Mouse (Mus musculus): Measurements from ENCODE around the gene Med13l.

Med13l gene

DNA sequence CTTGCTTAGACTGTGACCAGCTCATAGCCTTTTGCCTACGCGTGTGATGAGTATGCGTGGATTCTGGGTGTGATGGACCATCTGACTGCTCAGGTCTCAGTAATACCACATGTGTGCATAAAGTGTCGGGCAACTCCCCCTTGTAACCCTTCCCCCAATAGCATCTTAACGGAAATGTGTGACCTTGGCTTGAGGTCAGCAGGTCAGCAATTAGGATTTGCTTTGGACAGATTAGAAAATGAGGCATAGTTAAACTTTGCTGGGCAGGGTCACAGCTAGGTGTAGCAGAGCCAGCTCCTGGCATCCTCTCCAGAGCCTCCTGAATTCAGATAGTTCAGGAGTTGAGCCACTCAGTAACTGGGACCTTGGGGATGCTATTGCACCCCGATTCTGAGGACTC lies 1.6 kb upstream of the Med13l start:
- DNase-seq = no peak

DNA sequence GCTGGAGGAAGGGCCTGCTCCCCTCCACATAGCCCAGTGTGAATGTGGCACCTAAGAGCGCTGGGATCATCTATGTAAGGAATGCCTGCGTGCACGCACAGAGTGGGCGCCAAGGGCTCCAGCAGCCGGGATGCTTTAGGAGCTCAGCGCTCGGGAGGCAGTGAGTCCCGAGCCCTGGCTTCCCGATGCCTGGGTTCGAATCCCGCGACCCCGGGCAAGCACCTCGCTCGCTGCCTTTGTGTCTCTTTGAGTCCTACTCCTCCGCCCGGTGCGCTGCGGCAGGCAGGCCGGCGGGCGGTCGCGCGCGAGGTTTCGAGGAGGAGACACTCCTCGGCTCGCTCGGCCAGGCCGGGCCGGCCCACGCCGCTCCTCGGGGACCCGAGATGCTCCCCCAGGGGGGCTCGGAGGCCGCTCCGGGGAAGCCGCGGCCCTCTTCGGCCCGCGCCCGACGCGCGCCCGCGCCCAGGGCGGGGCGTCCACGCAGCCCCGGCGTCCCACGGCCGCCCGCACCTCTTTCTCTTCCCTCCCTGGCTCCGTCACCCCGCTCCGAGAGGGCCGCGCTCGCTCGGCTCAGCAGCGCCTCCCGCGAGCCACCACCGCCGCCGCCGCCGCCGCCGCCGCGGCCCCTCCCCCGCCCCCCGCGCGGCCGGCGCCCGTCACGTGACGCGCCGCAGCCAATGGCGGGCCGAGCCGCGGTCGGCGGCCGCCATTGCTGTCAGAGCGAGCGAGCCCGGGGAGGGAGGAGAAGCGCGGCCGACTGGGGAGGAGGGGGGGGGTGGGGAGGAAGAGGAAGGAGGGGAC lies 695 bp upstream of the Med13l start:
- peak; percentile 78 to 79 for DNase-seq

DNA sequence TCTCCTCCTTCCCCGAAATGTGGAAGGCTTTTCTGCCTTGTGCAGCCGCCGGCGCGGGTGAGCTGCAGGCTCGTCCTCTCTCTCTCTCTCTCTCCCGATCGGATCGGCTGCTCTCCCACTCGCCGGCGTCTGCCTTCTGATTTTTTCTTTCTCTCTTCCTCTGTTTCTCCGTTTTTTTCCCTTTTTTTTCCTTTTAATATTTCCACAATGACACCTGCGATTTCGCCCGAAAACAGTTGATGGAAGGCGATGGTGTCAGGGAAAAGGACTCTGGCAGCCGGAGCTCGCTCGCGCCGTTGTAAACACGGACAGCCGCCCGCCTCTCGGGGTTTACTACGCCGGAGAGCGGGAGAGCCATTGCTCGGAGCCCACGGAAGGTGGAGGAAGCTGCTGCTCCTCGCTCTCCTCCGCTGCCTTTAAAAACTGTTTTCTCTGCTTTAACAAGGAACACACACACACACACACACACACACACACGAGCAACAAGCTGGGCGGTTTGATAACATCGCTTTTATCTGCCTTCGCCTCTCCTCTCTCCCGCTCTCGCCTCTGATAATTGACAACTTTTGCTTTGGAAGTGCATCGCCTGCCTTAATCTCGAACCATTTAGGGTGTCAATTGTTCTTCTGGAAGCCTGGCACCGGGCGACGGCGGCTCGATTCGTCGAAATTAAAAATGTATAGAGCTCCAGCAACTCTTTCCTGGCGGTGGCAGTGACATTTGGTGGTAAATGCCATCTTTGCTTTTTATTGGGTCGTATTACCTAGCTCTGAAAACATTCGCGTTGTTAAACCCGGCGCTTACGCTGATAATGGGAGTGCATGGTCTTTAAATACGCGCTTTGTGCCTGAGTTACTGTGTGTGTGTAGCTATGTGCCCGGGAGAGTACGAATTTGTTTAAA lies 858 bp downstream of the Med13l start:
- DNase-seq = peak in 1 of 2 experiments; percentile 44

DNA sequence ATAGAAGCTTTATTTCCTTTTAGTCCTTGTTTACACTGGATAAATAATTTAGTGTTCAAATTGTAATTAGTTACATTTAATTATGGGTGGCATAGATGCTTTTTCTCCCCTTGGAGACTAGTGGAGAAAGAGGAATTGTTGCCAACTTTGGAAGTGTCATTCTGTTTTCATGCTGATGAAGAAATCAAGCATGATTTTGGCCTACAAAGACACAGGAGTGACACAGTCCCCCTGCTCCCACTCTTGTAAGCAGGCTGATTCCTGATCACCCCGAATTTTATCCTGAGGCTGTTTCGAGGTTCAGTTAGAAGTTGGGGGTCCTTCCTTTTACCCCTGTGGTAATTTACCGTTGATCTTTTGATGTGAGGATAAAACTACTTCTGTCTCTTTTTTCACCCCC lies 1.7 kb downstream of the Med13l start:
- no peak for DNase-seq

DNA sequence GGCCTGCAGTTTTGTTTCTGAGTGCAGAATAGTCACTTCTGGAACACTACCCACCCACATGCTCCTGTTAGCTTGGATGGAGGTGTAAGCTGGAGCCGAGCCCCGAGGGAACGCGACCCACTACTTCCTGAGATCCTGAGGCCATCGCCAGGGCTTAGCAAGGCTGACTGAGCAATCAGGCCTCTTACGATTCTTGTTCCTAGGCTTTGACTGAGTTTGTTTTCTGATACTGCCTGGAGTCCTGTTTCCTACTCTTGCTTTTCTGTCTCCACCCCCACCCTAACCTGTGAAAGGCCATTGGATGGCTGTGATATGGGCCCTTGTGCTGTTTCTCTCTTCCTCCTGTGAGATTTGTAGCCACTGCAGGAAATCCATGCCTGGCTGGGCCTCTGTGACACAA lies 3.1 kb downstream of the Med13l start:
- DNase-seq = no peak

DNA sequence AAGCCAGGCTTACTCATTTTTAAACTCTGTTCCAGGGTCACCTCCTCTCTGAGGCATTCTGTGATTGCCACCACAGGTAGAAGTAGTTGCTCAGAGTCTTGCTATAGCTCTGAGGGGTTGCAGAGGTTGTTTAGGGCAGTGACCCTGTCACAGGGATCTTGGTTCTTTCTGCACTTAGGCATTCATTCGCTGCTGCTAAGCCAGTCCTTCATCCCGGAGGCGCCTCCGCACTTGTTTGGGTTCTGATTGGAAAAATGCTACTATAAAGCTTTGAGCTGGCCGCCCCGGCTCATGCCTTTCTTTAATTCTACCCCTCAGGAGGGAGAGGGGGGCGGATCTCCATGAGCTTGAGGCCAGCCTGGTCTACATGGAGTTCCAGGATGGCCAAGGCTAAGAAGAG lies 6.9 kb downstream of the Med13l start:
- DNase-seq = no peak

DNA sequence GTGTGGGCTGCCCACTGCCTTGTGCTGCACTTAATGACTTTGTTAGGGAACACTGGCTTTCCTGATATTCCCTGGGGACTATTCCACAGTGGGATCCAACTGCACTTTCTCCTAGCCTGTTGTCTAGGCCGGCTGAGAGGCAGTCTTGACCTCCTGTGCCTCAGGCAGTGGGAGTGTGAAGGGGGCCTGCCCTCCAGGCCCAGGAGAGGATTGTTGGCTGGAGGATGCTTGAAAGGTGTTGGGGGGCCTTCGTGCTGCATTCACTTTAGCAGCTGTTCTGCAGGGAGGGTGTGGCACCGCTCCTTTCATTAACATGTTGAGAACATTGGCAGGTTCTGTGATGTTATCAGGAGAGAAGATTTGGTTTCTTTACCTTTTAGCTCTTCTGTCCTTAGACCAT lies 8.5 kb downstream of the Med13l start:
- DNase-seq = no peak

DNA sequence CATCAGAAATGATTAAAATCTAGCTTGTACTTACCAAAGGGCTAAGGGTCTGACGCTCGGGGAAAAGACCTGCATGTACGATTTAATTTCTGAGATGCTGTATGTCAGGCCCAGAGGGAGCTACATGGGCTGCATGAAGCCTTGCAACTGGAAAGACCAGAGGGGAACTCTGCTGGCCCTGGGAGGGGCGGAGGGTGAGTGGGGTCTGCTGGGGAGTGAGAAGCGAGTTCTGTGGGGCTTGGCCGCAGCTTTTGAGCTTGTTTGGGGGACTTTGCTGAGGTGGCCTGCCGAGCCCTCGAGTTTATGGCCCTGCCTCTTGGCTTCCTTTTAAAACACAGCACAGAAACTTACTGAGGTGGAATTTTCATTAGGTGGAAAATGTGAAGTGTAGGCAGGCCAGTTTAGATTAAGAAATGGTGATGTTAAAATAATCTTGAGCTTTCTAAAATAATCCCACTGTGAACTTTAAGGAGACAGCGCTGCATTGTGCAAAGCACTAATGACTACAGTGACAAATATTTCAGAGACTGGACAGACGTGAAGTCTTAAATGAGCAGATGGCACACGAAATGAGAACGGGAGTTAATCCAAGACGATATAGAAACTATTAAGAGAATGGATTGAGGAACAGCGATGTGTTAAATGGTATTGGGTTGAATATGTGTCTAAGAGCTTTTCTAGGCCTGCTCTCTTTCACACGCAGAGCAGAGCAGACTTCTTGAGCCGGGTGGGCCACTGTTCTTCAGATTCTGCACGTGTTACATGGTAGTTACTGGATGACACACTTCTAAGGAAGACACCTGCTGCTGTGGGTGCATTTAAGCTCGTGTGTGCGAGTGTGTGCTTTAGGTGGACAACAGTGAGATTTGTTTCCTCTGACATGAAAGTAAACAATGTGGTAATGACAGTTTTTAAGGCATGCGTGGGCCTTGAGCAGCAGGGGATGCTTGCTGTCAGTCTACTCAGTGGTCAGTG lies 9.4 kb downstream of the Med13l start:
- no peak for DNase-seq

DNA sequence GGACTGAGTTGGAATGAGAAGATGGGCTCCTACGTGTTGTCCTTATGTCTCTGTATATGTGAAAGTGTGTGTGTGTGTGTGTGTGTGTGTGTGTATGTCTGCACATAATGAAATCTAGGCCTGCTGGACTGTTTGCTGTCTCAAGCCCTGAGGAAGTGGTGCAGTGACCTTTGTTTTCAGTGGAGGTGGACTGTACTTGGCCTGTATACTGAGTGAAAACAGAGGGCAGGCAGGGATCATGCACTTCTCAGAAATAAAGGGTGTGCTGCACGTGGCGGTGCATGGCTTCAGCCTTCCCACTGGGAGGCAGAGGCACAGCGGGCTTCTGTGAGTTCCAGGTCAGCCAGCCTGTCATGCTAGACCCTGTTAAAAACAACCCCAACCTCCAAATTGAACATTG lies 11.0 kb downstream of the Med13l start:
- no peak for DNase-seq

DNA sequence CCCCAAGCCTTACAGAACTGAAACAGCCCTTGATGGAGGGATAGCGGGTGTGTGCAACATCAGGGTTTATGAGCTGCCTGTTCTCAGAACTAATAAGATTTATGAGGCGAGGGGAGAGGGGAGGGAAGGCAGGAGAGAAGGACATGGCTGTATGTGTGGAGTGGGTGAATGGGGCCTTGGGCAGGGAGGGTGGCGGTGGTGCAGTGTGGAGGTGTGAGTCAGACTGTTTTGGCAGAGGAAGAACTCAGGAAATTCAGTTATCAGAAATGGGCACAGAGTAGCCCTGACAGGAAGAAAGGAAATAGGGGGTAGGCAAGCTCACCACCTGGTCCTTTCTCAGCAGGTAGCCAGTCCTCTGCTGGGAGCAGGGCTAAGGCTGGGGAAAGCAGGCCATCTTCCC lies 13.8 kb downstream of the Med13l start:
- DNase-seq = no peak

DNA sequence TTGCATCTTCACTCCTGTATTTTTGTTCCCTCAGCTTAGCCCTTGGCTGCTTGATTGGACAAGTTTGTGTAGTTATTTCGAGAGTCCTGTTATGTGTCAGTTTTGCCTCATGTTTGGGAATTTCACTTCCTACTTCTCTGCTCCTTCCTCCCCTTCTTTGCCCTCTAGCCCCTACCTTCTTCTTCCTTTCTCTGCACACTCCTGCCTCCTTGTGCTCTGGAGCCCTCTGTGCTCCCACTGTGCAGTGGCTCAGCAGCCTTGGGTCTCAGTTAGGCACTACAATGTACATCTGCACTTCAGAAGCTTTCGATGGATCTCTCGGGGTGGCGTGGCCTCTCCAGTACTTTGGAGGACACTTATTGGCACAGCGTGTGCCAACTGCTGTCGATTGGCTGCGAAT lies 14.5 kb downstream of the Med13l start:
- DNase-seq = no peak

DNA sequence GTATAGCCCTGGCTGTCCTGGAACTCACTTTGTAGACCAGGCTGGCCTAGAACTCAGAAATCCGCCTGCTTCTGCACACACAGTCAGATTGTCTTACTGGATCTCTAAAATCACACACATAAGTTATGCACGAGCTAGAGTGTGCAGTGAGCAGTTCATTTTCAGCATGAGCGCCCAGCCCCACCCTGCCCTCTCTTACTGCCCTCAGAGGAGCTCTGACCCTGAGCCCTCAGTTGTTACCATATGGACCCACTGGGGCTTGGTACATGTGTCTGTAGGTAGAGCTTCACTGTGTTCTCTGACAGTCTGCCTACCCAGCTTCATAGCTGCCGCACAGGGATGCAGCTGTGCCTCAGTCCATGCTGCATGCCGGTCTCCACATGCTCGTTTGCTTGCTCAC lies 15.4 kb downstream of the Med13l start:
- DNase-seq = no peak

DNA sequence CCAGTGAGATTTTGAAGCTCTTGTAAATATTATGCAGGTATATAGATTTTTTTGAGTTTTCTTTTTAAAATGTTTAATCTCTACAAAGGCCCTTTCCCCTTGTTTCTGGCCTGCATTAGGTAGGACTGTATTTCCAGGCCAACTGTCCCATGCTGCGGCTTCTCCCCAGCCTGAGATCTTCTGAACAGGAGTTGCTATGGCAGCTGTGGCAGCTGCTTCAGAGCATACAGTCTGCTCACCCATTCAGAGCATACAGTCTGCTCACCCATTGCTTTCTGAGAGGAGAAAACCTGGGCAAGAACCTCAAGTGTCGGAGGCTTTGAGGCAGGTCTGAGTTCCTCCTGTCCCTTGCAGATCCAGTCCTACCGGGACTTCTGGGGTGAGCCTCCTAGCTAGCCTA lies 16.3 kb downstream of the Med13l start:
- DNase-seq = no peak

DNA sequence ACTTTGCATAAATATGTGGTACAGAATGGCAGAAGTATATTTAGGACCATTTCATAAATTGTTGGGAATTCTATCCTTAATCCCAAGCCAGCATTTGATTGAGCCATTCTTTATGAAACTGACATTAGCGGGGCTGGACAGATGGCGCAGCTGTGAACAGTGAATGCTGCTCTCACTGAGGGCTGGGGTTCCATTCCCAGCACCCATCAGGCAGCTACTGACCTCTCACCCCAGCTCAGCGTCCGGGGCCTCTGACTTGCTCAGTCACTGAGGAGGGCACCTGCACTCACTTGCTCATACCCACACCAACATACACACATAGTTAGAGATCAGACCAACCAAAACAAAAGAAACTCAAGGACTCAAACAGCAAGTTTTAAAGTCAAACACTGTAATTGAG lies 24.9 kb downstream of the Med13l start:
- no peak for DNase-seq

DNA sequence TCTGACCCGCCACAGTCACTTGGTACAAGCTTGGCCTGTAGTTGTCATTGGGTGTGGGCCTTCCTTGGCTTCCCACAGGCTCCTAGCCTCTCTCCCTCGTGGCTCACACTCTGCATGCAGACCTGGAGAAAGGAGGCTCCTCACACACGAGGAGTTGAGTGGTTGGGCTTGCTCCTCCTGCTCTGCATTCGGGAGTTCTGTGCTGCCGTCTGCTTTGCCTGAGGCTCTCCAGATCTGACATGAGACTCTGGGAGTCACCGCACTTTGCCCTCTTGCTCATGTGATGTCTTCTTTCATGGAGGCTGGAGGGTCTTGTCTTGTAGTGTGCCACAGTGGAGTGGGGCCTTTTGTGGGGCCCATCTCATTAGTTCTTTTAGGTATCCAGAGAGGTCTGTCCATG lies 26.1 kb downstream of the Med13l start:
- no peak for DNase-seq

DNA sequence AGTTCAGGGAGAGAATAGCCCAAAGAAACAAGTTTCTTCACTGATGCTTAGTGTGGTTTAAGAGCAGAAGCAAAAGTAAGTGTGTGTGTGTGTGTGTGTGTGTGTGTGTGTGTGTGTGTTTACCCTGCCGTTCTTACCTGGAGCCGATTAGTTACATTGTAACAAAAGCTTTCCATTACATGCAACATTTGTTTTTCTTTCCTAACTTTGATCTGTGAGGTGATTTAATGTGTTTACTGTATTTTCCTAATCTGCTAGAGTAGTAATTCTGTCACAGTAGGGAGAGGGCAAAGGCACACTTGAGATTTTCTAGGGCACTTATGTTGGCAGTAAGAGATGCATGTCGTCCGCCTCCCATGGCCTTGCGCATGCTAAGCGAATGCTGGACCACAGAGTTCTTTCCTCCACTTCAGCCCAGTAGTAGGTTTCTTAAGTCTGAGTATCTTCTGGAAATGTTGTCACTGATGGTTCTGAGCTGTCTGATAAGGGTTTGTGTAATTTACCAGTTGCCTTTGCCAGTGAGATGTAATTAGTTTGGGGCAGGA lies 28.0 kb downstream of the Med13l start:
- DNase-seq = no peak

DNA sequence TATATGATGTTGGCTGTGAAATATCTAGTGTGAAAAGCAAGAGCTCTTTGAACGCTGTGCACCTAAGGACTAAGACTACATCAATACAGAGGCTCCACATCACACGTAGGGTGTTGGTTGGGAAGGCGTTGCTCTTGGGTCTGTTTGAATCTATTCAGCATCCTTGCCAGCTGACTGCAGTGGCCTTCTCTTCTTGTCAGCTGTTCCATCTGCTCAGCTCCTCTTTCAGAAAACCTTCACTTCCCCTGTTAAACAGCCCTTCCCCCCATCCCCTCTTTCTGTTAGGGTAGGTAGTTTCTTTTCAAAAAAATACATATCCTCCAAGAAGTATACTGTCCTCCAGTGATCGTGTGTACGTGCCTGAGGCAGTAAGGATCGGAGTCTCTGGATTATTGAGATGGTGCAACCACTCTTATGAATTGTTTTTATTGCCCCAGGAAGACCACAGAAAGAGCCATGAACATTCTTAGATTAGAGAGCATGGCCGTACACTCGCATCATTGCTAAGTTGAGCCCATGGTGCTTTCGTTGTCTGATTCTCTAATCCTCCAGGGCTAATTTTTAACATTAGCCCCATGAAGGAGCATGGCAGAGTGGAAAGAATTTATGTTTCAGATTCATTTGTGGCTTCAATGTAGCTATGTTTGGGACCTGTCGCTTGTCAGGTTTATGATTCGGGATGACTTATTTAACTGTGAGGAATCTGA lies 28.9 kb downstream of the Med13l start:
- DNase-seq = no peak

DNA sequence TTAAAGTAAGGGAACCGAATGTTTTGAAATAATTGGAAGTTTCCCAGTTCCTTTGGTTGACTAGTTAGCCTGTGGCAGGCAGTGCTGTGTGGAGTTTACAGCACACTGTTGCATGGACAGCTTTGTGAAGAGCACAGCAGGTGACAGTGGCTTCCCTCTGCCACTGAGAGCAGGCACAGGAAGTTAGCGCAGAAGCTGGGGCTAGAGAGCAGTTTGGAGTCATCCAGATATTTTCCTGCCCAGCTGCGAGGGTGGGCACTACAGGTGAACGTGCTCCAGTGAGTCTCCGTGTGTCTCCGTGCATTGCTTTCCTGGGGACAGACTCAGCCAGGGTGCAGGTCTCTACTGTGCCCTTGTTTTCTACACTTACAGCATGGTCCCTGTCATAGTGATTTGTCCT lies 30.4 kb downstream of the Med13l start:
- DNase-seq = no peak

DNA sequence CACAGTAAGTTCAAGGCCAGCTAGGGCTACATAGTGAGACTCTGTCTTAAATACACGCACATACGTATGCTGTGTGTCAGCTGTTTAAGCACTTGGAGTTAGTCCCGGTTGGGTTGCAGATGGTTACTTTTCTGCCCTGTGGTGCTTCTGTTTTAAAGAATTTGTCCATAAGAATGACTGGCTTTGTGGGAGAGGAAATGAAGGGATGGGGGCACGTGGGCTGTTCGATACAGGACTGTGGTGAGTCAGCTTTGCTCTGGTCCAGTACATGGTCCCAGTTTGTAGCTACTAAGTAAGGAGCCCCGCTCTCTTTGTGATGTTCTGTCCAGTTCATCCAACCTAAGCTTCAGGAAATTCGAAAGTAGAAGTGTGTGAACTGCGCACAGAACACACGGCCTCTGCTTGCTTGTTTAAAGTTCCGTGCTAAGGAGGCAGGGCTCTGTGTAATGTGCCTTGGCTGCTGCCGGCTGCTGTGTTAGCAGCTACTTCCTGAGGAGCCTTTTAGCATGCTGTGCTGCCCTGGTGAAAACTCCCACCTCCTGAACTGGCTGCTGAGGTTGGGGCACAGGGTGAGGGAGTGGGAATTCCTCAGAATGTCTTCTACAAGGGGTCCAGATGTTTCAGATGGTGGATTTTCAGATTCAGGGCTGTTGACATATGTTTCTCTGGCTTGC lies 31.5 kb downstream of the Med13l start:
- DNase-seq = no peak

DNA sequence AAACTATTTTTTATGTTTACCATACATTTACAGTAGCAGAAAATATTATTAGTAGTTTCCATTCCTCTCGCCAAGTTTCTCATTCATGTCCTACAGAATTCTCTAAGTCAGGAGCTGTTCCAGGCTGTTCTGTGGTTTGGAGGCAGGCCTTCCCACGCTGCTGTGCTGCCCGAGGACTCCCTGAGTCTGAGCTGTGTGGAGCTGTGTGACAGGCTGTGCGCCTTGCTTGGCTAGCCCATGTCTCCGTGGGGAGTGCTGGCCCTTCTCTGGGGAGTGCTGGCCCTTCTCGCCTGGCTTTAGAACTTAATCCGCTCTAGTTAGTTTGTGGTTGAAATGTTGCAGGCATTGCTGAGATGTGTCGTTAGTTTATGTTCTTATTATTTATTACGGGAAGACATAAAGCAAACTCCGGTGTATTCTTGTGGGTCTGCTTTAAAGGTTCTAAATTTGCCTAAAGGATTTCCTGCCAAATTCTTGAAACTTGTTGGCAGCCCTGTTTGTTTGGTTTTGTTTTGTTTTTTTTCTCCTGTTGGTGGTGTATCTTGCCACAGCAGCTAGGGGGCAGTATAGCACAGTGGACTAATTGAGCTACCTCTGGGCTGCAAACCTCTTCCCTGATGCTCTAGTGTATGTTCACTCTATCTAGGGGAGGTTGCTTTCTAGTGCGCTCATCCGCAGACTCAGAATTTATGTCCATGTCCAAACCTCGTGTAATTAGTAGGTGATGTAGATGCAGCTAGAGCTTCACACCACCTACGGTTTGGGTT lies 34.2 kb downstream of the Med13l start:
- peak in 1 of 2 experiments; percentile 49 for DNase-seq

DNA sequence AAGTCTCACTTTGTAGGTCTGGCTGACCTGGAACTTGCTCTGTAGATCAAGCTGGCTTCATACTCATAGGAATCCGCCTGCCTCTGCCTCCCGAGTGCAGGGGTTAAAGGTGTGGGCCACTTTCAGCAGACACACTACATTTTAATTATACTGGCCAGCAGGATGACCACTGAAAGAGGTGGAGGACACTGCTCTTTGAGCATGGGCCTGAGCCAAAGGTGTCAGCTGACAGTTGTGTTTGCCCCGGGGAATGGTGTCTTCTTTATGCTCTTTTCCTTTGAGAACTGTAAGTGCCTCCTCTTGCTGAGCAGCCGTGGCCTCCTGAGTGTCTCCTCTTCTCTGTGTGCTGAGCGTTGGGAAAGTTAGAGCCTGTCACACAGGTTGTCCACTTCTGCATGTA lies 35.4 kb downstream of the Med13l start:
- DNase-seq = no peak

All from spleen, adult 18-20 months (tissue).